Mouse (Mus musculus): ENCODE measurements around the gene Mettl11b. TPM values are rescaled to one million over a fixed set of nuclear protein-coding genes. Genes with fewer than 3 reads are reported as not detected.

The Mettl11b gene
- total RNA-seq, 2 experiments from 2014 or later = 3.7 to 4.9 TPM

DNA sequence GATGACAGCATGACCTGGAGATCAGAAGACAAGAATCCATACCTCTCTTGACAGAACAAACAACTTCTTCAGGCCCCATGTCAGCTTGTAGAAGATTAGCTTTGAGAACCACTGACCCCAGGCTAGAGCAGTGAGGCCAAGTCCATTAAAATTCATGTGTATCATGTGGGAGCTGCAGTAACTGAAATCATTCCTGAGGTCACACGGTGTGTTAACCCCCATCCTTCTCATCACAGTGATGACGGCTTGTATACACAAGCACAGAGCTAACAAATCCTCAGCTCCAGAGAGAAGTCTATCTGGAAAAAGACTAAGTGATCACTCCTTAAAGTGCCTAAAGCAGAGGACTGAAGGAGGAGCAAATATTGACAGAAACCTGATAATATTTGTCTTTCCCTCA, 68.0 kb downstream of the Mettl11b start:
- DNase-seq (ENCODE audit: low spot score in 2 of 2) = no peak

- DNase-seq (ENCODE audit: low spot score in 2 of 2) = no peak
Observed at GRCm38 (mm10) chr1:163656432-163656831, 68.6 kb downstream of the Mettl11b start.

Other genes with a start within 250 kb of the Mettl11b start
- gene Kifap3, start 54.4 kb upstream of the Mettl11b start, total RNA-seq (2021) = 100 to 1,000 TPM; 195 to 199 TPM
- gene Scyl3, start 203.9 kb upstream of the Mettl11b start, total RNA-seq (2021) = 10 to 100 TPM; 19.6 to 24.0 TPM